Mouse (Mus musculus): ENCODE data around the gene Cox11.

- TF ChIP-seq GATA1 (IDR thresholded peaks at IDR 0.05; ENCODE audit: borderline replicate concordance, low read length) = no peak
- TF ChIP-seq FLI1 (IDR thresholded peaks at IDR 0.05; ENCODE audit: low read length) = no peak
Observed at GRCm38 (mm10) chr11:90681171-90681570, 43.2 kb downstream of the Cox11 start.
